In genomic region chr12:50893604-50894003, GRCm38 (mm10) we compare ENCODE assay signal across 18 mouse cellular contexts.
DNase-seq lines count a peak whose midpoint lies in the region.
"Had no signal": no experiment of that assay in that cellular context is flagged by ENCODE, and none has a peak within 500 bp of the region (broad histone marks: within the 10 kb centered on the region; RNA-seq: fewer than 3 reads in every experiment).

No protein-coding gene starts in this region.

- peak; percentile 6 for DNase-seq in layer of hippocampus, adult 11-12 months (ENCODE audit: low spot score)
- DNase-seq in layer of hippocampus, postnatal 25 days (ENCODE audit: extremely low spot score in 1 of 2, low spot score in 1 of 2): no peak
- peak; percentile 11 for DNase-seq in right cerebral cortex, adult 18-20 months
- no peak for DNase-seq in right cerebral cortex, postnatal 14 days
- DNase-seq in layer of hippocampus, adult 8-10 months (ENCODE audit: low spot score in 2 of 2): peak; percentile 14 to 29
- no peak for DNase-seq in cerebellum, postnatal 36 days
- DNase-seq: adrenal gland, adult 2 months; adrenal gland, postnatal 36 days; B cell, adult 2 months; cerebellum, adult 9-10 months; embryo, embryonic 11 days; gastrocnemius, postnatal 14 days; heart, postnatal 14 days; kidney, adult 11 months; kidney, postnatal 14 days; liver, embryonic 13.5 days; lung, adult 18-20 months; lung, postnatal 4 days had no signal

Comparison
In these comparisons a context has a peak if more than half of its experiments do, and no peak if none do; other contexts are left out.
1. DNase-seq: peak in layer of hippocampus, adult 11-12 months (single experiment), right cerebral cortex, adult 18-20 months (single experiment) and layer of hippocampus, adult 8-10 months (2 of 2); none in layer of hippocampus, postnatal 25 days (0 of 2), right cerebral cortex, postnatal 14 days (single experiment) and cerebellum, postnatal 36 days (0 of 2).